Mouse (Mus musculus) kidney, embryonic 15.5 days (tissue): ENCODE measurements around the gene Sf3b3. TPM values are rescaled to one million over a fixed set of nuclear protein-coding genes. Genes with fewer than 3 reads are reported as not detected.
"Not testable (repeated sequence)": the region's sequence is repeated elsewhere in the genome, so short reads cannot be mapped to it uniquely, and the experiment has no call there.

Experiments
- ATAC-seq: fragments of 200-750 bp; cut with Nextera tagmentation; replicated peaks from 2 replicates; pipeline ENCODE4 v1.8.0; 2017; ENCODE audit warnings: moderate TSS enrichment; ENCODE audit not compliant: low FRiP score
- H3K27ac ChIP-seq: fragments of 300-500 bp; sonication (generic); 2 replicates; pipeline ENCODE4 v1.5.1; 2015; ENCODE audit warnings: mild to moderate bottlenecking, inconsistent platforms
- H3K27me3 ChIP-seq: fragments of 300-500 bp; sonication (generic); 2 replicates; pipeline ENCODE4 v1.6.1; 2015; ENCODE audit warnings: inconsistent platforms
- H3K36me3 ChIP-seq: fragments of 300-500 bp; sonication (generic); 2 replicates; pipeline ENCODE4 v1.6.1; 2015; ENCODE audit warnings: inconsistent platforms
- H3K4me1 ChIP-seq: fragments of 300-500 bp; sonication (generic); 2 replicates; pipeline ENCODE4 v1.6.1; 2015; ENCODE audit warnings: inconsistent platforms
- H3K4me2 ChIP-seq: fragments of 300-500 bp; sonication (generic); 2 replicates; pipeline ENCODE4 v1.6.1; 2015; ENCODE audit warnings: moderate library complexity, mild to moderate bottlenecking, inconsistent platforms
- H3K4me3 ChIP-seq: fragments of 300-500 bp; sonication (generic); replicated peaks from 2 replicates; pipeline ENCODE4 v1.5.1; 2015; ENCODE audit warnings: mild to moderate bottlenecking, inconsistent platforms
- H3K9ac ChIP-seq: fragments of 300-500 bp; sonication (generic); 2 replicates; pipeline ENCODE4 v1.6.1; 2015; ENCODE audit warnings: mild to moderate bottlenecking, inconsistent platforms
- H3K9me3 ChIP-seq: fragments of 300-500 bp; sonication (generic); replicated peaks from 2 replicates; pipeline ENCODE4 v1.6.1; 2016; ENCODE audit warnings: inconsistent platforms
- WGBS: fragments of 180-500 bp; shearing (Covaris S2); methylation state at CpG from one replicate; pipeline ENCODE4 v1.1.7; 2015; ENCODE audit warnings: mixed read lengths; 5-methylcytosine and 5-hydroxymethylcytosine counted together
- polyA plus RNA-seq: library from polyadenylated mRNA; unstranded; fragments of >200 nt; fragmentation: Nextera tagmentation; extraction: Ambion mirVana; gene quantifications from 2 replicates; pipeline ENCODE4 v1.2.1, GENCODE M21; 2015

Gene Sf3b3
- polyA plus RNA-seq, 1 experiment from 2014 or later: 167 TPM

DNA sequence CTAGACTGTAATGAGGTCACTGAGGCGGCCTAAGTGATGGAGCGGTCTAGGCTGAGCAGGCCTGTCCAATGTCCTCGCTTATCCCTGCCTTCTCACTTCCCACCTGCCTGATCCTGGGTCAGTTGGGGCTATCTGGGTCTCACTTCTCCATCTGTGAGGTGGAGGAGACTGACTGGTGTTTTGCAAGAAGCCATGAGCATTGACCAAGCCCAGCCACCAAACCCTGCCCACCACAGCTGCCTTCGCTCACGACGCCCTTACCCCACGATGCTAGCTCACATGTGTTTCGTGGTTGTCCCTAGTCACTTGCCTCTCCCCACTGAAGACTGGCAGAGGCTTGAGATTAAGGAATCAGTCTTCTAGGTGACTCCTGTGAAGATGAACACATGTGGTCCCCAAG, 49.5 kb downstream of the Sf3b3 start:
- Histone ChIP-seq H3K36me3 (no peaks in the 10 kb centered on the region), H3K27ac (no peak overlapping the region), H3K4me3 (no peak overlapping the region), H3K4me1 (peaks cover 22% of the 10 kb centered on the region), H3K27me3 (no peaks in the 10 kb centered on the region), H3K4me2 (no peak overlapping the region), H3K9ac (no peak overlapping the region), H3K9me3 (peaks cover 3% of the 10 kb centered on the region; the same call in 1 of the 2 replicates)
- WGBS: 95% methylated on average over 8 of the region's 8 CpGs
- ATAC-seq: no peak

GRCm38 (mm10) chr8:110794363-110794965, 52.1 kb downstream of the Sf3b3 start:
- peaks cover 46% of the 10 kb centered on the region for H3K4me1 ChIP-seq
- 86% methylated on average over 7 of the region's 7 CpGs for WGBS
- no peaks in the 10 kb centered on the region for H3K36me3 ChIP-seq
- ATAC-seq: no peak
- no peaks in the 10 kb centered on the region for H3K27me3 ChIP-seq
- peaks cover 3% of the 10 kb centered on the region; the same call in 1 of the 2 replicates for H3K9me3 ChIP-seq
- H3K4me2 ChIP-seq: no peak overlapping the region
- H3K9ac ChIP-seq: no peak overlapping the region
- H3K27ac ChIP-seq: peak overlapping the region; percentile 92
- H3K4me3 ChIP-seq: no peak overlapping the region

DNA sequence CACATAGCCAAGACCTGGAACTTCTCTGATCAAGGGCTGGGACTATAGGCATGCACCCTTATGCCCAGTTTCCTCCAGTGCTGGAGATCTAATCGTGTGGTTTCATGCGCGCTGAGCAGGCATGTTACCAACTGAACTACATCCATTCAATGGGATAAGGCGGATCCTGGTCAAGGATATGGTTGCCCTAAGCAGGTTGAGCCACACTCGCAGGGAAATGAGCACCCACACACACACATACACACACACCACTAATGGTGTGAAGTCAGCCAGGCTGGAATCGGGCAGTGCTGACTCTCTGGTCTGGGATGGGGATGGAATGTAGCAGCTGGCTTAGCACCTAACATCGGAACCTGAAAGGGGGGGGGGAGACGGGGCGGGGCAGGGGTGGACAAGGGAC, 52.7 kb downstream of the Sf3b3 start:
- Histone ChIP-seq H3K9me3 (peaks cover 3% of the 10 kb centered on the region; the same call in 1 of the 2 replicates), H3K4me2 (no peak overlapping the region), H3K36me3 (no peaks in the 10 kb centered on the region), H3K4me1 (peaks cover 46% of the 10 kb centered on the region), H3K4me3 (no peak overlapping the region), H3K27me3 (no peaks in the 10 kb centered on the region), H3K27ac (peak overlapping the region; percentile 92), H3K9ac (no peak overlapping the region)
- WGBS: 85% methylated on average over 9 of the region's 9 CpGs
- no peak for ATAC-seq

DNA sequence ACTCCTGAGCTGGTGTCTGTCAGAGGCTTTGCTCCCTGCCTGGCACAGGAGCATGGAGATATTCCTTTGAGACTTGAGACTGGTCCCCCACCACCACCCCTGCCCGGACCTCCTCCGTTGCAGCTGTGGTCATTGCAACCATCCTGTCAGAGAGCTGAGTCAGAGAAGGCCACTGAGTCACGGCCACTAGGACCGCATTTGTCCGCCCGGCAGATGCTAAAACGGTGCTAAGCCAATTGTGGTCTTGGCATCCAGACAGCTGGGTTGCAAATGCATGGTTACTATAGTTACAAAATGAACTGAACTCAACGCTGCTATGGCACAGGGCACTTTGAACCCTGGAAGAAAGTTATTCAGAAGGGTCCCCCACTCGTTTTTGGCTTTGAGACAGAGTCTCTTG, 53.1 kb downstream of the Sf3b3 start:
- ATAC-seq: no peak
- Histone ChIP-seq H3K9ac (no peak overlapping the region), H3K4me3 (no peak overlapping the region), H3K36me3 (no peaks in the 10 kb centered on the region), H3K27ac (peak overlapping the region; percentile 92), H3K9me3 (peaks cover 3% of the 10 kb centered on the region; the same call in 1 of the 2 replicates), H3K4me2 (0 out of 2 replicates have a peak overlapping the region, but pooled peaks have one; percentile 28), H3K4me1 (peaks cover 46% of the 10 kb centered on the region), H3K27me3 (no peaks in the 10 kb centered on the region)
- 81% methylated on average over 9 of the region's 9 CpGs for WGBS

- Histone ChIP-seq H3K9me3 (peaks cover 3% of the 10 kb centered on the region; the same call in 1 of the 2 replicates), H3K4me2 (peak overlapping the region; percentile 28), H3K4me3 (no peak overlapping the region), H3K27ac (peak overlapping the region; percentile 92), H3K27me3 (no peaks in the 10 kb centered on the region), H3K4me1 (peaks cover 46% of the 10 kb centered on the region), H3K9ac (no peak overlapping the region), H3K36me3 (no peaks in the 10 kb centered on the region)
- ATAC-seq: peak; percentile 88
- 54% methylated on average over 11 of the region's 11 CpGs for WGBS
Measured at GRCm38 (mm10) chr8:110792574-110793200, 53.9 kb downstream of the Sf3b3 start.

GRCm38 (mm10) chr8:110791164-110791563, 55.4 kb downstream of the Sf3b3 start:
- Histone ChIP-seq H3K4me1 (peaks cover 46% of the 10 kb centered on the region), H3K27me3 (no peaks in the 10 kb centered on the region), H3K36me3 (no peaks in the 10 kb centered on the region), H3K4me2 (no peak overlapping the region), H3K9ac (no peak overlapping the region), H3K27ac (no peak overlapping the region), H3K4me3 (no peak overlapping the region), H3K9me3 (peaks cover 3% of the 10 kb centered on the region; the same call in 1 of the 2 replicates)
- whole genome bisulfite sequencing: 66% methylated on average over 10 of the region's 10 CpGs
- ATAC-seq: no peak

- Histone ChIP-seq H3K9ac (no peak overlapping the region), H3K27me3 (no peaks in the 10 kb centered on the region), H3K4me1 (peaks cover 46% of the 10 kb centered on the region), H3K4me3 (no peak overlapping the region), H3K9me3 (no peaks in the 10 kb centered on the region), H3K36me3 (no peaks in the 10 kb centered on the region), H3K27ac (0 out of 2 replicates have a peak overlapping the region, but pooled peaks have one; percentile 2), H3K4me2 (no peak overlapping the region)
- WGBS: 63% methylated on average over 6 of the region's 6 CpGs
- ATAC-seq: no peak
Measured at GRCm38 (mm10) chr8:110790270-110790669, 56.3 kb downstream of the Sf3b3 start.

GRCm38 (mm10) chr8:110789571-110789970, 57.0 kb downstream of the Sf3b3 start:
- no peaks in the 10 kb centered on the region for H3K9me3 ChIP-seq
- H3K4me3 ChIP-seq: no peak overlapping the region
- H3K4me1 ChIP-seq: peaks cover 45% of the 10 kb centered on the region
- 0 out of 2 replicates have a peak overlapping the region, but pooled peaks have one; percentile 2 for H3K27ac ChIP-seq
- WGBS: 46% methylated on average over 12 of the region's 12 CpGs
- no peak overlapping the region for H3K9ac ChIP-seq
- H3K27me3 ChIP-seq: no peaks in the 10 kb centered on the region
- no peaks in the 10 kb centered on the region for H3K36me3 ChIP-seq
- H3K4me2 ChIP-seq: no peak overlapping the region
- no peak for ATAC-seq

GRCm38 (mm10) chr8:110788981-110789380, 57.6 kb downstream of the Sf3b3 start:
- Histone ChIP-seq H3K4me1 (peaks cover 39% of the 10 kb centered on the region), H3K27me3 (no peaks in the 10 kb centered on the region), H3K4me2 (no peak overlapping the region), H3K9me3 (no peaks in the 10 kb centered on the region), H3K27ac (no peak overlapping the region), H3K36me3 (no peaks in the 10 kb centered on the region), H3K9ac (no peak overlapping the region), H3K4me3 (no peak overlapping the region)
- no peak for ATAC-seq
- 67% methylated on average over 12 of the region's 12 CpGs for WGBS

- Histone ChIP-seq H3K9me3 (no peaks in the 10 kb centered on the region), H3K27me3 (no peaks in the 10 kb centered on the region), H3K36me3 (no peaks in the 10 kb centered on the region), H3K27ac (no peak overlapping the region), H3K9ac (no peak overlapping the region), H3K4me3 (no peak overlapping the region), H3K4me2 (no peak overlapping the region), H3K4me1 (peaks cover 26% of the 10 kb centered on the region)
- no peak for ATAC-seq
- WGBS: 78% methylated on average over 9 of the region's 9 CpGs
Measured at GRCm38 (mm10) chr8:110787411-110787954, 59.1 kb downstream of the Sf3b3 start.

DNA sequence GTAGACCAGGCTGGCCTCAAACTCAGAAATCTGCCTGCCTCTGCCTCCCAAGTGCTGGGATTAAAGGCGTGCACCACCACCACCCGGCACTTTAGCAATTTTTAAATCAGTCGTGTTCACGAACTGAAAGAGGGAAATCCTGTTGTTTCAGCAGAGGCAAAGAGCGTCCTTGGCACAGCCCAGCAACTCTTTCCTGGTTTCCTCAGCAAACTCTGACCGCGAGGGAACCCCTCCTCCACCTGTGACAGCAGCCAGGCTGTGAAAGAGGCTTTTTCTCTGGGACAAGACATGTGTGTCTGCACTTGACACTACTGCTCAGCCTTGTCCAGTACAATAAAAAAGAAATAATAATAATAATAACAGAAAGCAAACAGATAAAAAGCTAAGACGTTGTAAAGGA, 59.7 kb downstream of the Sf3b3 start:
- ATAC-seq: no peak
- no peak overlapping the region for H3K27ac ChIP-seq
- H3K4me2 ChIP-seq: no peak overlapping the region
- H3K36me3 ChIP-seq: no peaks in the 10 kb centered on the region
- no peaks in the 10 kb centered on the region for H3K27me3 ChIP-seq
- H3K4me3 ChIP-seq: no peak overlapping the region
- peaks cover 23% of the 10 kb centered on the region for H3K4me1 ChIP-seq
- 74% methylated on average over 8 of the region's 8 CpGs for WGBS
- H3K9me3 ChIP-seq: no peaks in the 10 kb centered on the region
- no peak overlapping the region for H3K9ac ChIP-seq

GRCm38 (mm10) chr8:110786501-110786900, 60.1 kb downstream of the Sf3b3 start:
- not testable (repeated sequence) for H3K9me3 ChIP-seq, H3K27me3 ChIP-seq, ATAC-seq, H3K4me2 ChIP-seq, H3K27ac ChIP-seq, H3K9ac ChIP-seq, H3K36me3 ChIP-seq, H3K4me3 ChIP-seq
- 78% methylated on average over 7 of the region's 7 CpGs for WGBS
- peaks cover 19% of the 10 kb centered on the region for H3K4me1 ChIP-seq
